Mouse (Mus musculus): ENCODE results near the gene Nqo1. TPM values are rescaled to one million over a fixed set of nuclear protein-coding genes. Genes with fewer than 3 reads are reported as not detected.

The Nqo1 gene
- polyA plus RNA-seq (2014; fragmentation: Nextera tagmentation; extraction: Ambion mirVana): 8.5 and 10.3 TPM in 2 replicates

DNA sequence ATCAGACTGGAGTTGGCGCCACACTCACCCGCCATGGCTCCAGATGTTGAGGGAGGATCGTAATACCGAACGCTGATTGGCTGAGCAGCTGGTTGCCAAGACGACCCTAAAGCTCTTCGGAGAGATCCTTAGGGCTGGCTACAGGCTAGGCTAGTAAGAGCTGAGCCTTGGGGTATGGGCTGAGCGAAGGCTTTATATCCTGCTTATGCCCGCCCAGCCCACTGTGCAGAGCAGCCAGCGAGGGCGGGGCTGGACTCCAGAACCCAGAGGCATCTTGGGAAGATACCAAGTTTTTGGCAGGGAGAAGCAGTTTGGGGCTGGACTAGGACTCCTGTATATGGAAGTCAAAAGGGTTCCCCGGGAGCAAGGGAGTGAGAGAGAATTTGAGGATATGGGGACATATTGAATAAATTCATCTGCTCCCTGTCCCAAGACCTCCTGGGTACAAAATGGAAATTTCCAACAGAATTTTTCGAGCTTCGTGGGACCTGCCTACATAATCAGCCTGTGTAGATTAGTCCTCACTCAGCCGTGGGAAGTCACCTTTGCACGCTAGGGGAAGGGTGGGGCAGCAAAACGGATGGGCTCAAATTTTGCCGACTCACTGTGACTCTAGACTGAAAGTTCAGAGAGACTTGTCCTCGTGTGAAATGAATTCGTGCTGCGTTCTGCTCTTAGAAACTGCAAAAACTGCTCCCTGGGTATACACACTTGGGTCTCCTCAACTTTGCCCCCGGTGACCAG, at the start of gene Nqo1:
Gene Nqo1, minus strand, starts transcription at position 169 of the 744 bp plus-strand sequence.
- peak within 1 kb of the TSS; percentile 36 for H3K4me2 ChIP-seq (replicated peaks; ENCODE audit: low read depth, low read length)
- H3K9ac ChIP-seq (ENCODE audit: low read depth, low read length): no peak within 1 kb of the TSS
- WGBS: 9% methylated on average over 22 of the region's 22 CpGs
- 0 out of 2 replicates have a peak, but pooled peaks cover 6% of the 10 kb centered on the region for H3K4me1 ChIP-seq (ENCODE audit: control insufficient read depth, insufficient read depth, low read length)
- no peak within 1 kb of the TSS; the same call in 1 of the 2 replicates for H3K27ac ChIP-seq (ENCODE audit: low read depth, low read length)
- no peaks in the 10 kb centered on the region for H3K27me3 ChIP-seq (ENCODE audit: control insufficient read depth, insufficient read depth, low read length)
- H3K4me3 ChIP-seq (ENCODE audit: low read length): peak within 1 kb of the TSS; percentile 22
- no peaks in the 10 kb centered on the region; the same call in 1 of the 2 replicates for H3K36me3 ChIP-seq (ENCODE audit: control insufficient read depth, insufficient read depth, low read length)
- H3K9me3 ChIP-seq (ENCODE audit: control insufficient read depth, low read length): no peaks in the 10 kb centered on the region
- peak; percentile 98 for ATAC-seq (ENCODE audit: low FRiP score, low TSS enrichment)

DNA sequence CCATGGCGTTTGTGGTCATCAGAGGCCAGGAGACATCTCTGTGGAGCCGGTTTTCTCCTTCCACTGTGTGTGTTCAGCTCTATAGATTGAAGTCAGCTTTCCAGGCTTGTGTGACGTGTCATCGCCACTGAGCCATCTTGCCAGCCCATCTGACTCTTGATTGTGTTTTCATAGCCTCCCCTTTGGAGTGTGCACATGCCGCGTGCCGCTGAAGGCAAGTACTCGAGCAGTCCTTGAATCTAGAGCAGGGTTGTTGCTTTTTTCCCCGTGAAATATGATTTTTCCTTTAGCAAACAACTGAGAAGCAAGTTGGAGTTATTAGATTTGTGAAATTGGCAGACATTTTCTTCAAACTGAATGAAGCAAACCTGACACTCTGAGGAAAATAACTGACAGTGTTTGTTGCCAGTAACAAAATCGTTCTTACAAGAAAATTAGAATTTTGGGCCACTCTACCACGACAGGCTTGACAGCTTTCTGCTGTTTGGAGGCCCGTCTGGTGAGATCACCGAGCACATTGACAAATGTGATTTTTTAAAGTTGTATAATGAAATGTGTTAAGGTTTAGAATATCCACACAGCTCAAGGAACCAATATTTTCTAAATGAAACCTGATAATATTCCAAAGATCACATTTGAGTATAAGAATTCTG, 48.5 kb upstream of the Nqo1 start:
- H3K9me3 ChIP-seq (ENCODE audit: control insufficient read depth, low read length): no peaks in the 10 kb centered on the region
- 86% methylated on average over 13 of the region's 13 CpGs for WGBS
- no peaks in the 10 kb centered on the region for H3K27me3 ChIP-seq (ENCODE audit: control insufficient read depth, insufficient read depth, low read length)
- H3K36me3 ChIP-seq (ENCODE audit: control insufficient read depth, insufficient read depth, low read length): 0 out of 2 replicates have a peak, but pooled peaks cover 3% of the 10 kb centered on the region
- H3K27ac ChIP-seq (ENCODE audit: low read depth, low read length): no peak overlapping the region
- no peak overlapping the region for H3K4me3 ChIP-seq (ENCODE audit: low read length)
- 0 out of 2 replicates have a peak, but pooled peaks cover 4% of the 10 kb centered on the region for H3K4me1 ChIP-seq (ENCODE audit: control insufficient read depth, insufficient read depth, low read length)
- no peak overlapping the region for H3K4me2 ChIP-seq (replicated peaks; ENCODE audit: low read depth, low read length)
- H3K9ac ChIP-seq (ENCODE audit: low read depth, low read length): no peak overlapping the region
- no peak for ATAC-seq (ENCODE audit: low FRiP score, low TSS enrichment)

DNA sequence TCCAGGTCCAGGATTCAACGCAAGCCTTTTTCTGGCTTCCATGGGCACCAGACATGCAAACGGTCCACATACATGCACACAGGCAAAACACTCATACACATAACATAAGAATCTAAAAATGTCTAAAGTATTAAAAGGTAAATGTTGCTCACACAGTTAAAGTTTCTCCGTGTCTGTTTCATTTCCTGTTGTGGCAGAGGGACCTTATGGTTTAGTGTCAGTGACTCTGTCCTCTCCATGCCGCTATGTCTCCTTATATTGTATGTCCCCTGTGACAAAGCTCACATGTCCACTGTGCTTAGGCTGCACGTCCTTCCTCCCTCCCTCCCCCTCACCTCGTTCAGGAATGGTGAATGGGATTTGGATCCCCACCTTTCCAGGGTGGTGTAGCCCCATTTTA, 46.6 kb upstream of the Nqo1 start:
- Histone ChIP-seq H3K4me2 (replicated peaks; ENCODE audit: low read depth, low read length) (no peak overlapping the region), H3K9me3 (ENCODE audit: control insufficient read depth, low read length) (no peaks in the 10 kb centered on the region), H3K4me1 (ENCODE audit: control insufficient read depth, insufficient read depth, low read length) (0 out of 2 replicates have a peak, but pooled peaks cover 4% of the 10 kb centered on the region), H3K4me3 (ENCODE audit: low read length) (no peak overlapping the region), H3K36me3 (ENCODE audit: control insufficient read depth, insufficient read depth, low read length) (0 out of 2 replicates have a peak, but pooled peaks cover 3% of the 10 kb centered on the region), H3K9ac (ENCODE audit: low read depth, low read length) (no peak overlapping the region), H3K27ac (ENCODE audit: low read depth, low read length) (no peak overlapping the region), H3K27me3 (ENCODE audit: control insufficient read depth, insufficient read depth, low read length) (no peaks in the 10 kb centered on the region)
- no peak for ATAC-seq (ENCODE audit: low FRiP score, low TSS enrichment)
- WGBS: 69% methylated on average over 6 of the region's 6 CpGs

DNA sequence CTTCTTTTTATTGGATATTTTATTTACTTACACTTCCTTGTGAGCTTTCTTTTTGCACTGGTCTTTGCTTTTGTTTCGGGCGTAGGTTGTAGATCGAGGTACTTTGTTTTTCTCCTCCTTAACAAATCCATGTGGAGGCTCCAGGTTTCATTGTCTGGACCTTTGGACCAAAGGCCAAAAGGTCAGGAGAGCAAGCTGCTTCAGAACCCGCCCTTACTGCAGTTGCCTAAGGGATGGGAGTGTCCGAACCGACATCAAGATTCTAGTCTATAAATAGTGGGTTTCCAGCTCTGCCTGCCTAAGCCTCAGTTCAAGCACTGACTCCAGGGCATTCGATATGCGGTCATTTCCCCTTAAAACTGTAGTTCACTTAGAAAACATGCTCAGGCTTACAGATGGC, 46.1 kb upstream of the Nqo1 start:
- Histone ChIP-seq H3K4me2 (replicated peaks; ENCODE audit: low read depth, low read length) (no peak overlapping the region), H3K36me3 (ENCODE audit: control insufficient read depth, insufficient read depth, low read length) (0 out of 2 replicates have a peak, but pooled peaks cover 3% of the 10 kb centered on the region), H3K9ac (ENCODE audit: low read depth, low read length) (no peak overlapping the region), H3K27me3 (ENCODE audit: control insufficient read depth, insufficient read depth, low read length) (no peaks in the 10 kb centered on the region), H3K4me3 (ENCODE audit: low read length) (no peak overlapping the region), H3K4me1 (ENCODE audit: control insufficient read depth, insufficient read depth, low read length) (0 out of 2 replicates have a peak, but pooled peaks cover 4% of the 10 kb centered on the region), H3K9me3 (ENCODE audit: control insufficient read depth, low read length) (no peaks in the 10 kb centered on the region), H3K27ac (ENCODE audit: low read depth, low read length) (no peak overlapping the region)
- no peak for ATAC-seq (ENCODE audit: low FRiP score, low TSS enrichment)
- WGBS: 40% methylated on average over 8 of the region's 8 CpGs

DNA sequence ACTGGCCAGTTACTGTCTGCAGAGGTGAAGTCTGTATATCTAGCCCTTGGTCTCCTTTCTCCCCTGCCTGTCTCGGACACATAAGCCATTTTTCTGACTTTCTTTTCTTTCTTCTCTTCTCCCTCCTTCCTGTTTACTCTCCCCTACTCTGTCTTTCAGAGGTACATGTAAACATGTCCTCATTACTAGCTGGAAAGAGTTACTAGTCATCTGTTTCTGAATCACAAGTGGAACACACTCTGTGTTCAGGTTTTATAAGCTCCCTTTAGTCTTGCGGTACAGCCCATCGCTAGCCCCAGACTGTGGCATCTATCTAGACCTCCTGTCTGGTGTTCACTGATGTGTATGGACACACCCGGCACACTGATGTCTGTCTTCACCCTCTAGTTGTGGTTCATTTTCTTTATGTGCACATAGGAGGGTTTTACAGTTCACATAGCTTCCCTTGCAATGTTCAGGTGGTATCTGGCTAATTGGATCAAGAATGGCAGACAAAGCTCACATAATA, 45.4 kb upstream of the Nqo1 start:
- Histone ChIP-seq H3K4me2 (replicated peaks; ENCODE audit: low read depth, low read length) (no peak overlapping the region), H3K27me3 (ENCODE audit: control insufficient read depth, insufficient read depth, low read length) (no peaks in the 10 kb centered on the region), H3K4me3 (ENCODE audit: low read length) (no peak overlapping the region), H3K27ac (ENCODE audit: low read depth, low read length) (no peak overlapping the region), H3K4me1 (ENCODE audit: control insufficient read depth, insufficient read depth, low read length) (0 out of 2 replicates have a peak, but pooled peaks cover 4% of the 10 kb centered on the region), H3K9me3 (ENCODE audit: control insufficient read depth, low read length) (no peaks in the 10 kb centered on the region), H3K36me3 (ENCODE audit: control insufficient read depth, insufficient read depth, low read length) (no peaks in the 10 kb centered on the region), H3K9ac (ENCODE audit: low read depth, low read length) (no peak overlapping the region)
- ATAC-seq (ENCODE audit: low FRiP score, low TSS enrichment): no peak
- WGBS: 77% methylated on average over 4 of the region's 4 CpGs

DNA sequence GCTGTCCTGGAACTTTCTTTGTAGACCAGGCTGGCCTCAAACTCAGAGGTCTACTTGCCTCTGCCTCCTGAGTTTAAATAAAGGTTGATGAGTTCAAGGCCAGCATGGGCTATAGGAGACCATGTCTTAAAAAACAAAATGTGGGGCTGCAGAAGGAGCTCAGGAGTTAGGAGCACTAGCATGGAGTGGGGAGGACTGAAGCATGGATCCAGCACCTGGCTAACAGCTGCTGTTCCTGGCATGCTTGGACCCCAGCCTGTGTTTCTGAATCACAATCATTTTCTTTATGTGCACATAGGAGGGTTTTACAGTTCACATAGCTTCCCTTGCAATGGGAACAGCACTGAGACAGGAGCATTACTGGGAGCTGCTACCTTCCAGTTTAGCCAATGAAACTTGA, 44.7 kb upstream of the Nqo1 start:
- Histone ChIP-seq H3K27ac (ENCODE audit: low read depth, low read length) (no peak overlapping the region), H3K4me1 (ENCODE audit: control insufficient read depth, insufficient read depth, low read length) (0 out of 2 replicates have a peak, but pooled peaks cover 4% of the 10 kb centered on the region), H3K4me3 (ENCODE audit: low read length) (no peak overlapping the region), H3K27me3 (ENCODE audit: control insufficient read depth, insufficient read depth, low read length) (no peaks in the 10 kb centered on the region), H3K9ac (ENCODE audit: low read depth, low read length) (no peak overlapping the region), H3K36me3 (ENCODE audit: control insufficient read depth, insufficient read depth, low read length) (no peaks in the 10 kb centered on the region), H3K9me3 (ENCODE audit: control insufficient read depth, low read length) (no peaks in the 10 kb centered on the region), H3K4me2 (replicated peaks; ENCODE audit: low read depth, low read length) (no peak overlapping the region)
- ATAC-seq (ENCODE audit: low FRiP score, low TSS enrichment): no peak

DNA sequence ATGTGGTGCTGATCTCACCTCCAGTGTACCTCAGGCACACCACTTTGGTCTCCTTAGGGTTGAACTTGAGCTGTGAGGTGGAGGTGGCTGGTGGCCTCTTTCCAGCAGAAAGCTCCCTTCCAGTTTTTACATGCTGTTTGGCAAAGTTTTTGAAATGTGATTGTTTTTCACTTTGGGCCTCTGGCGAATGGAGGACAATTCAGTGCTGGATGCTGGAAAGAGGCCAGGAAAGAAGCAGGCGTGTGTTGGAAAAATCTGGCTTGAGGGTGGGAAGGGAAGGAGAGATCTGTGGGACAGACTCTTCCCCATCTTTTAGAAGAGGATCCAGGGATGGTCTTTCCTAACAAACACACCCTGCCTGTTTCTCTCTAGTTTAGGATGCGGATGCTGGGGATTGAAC, 41.6 kb upstream of the Nqo1 start:
- 0 out of 2 replicates have a peak, but pooled peaks cover 4% of the 10 kb centered on the region for H3K4me1 ChIP-seq (ENCODE audit: control insufficient read depth, insufficient read depth, low read length)
- no peaks in the 10 kb centered on the region for H3K9me3 ChIP-seq (ENCODE audit: control insufficient read depth, low read length)
- no peak overlapping the region for H3K9ac ChIP-seq (ENCODE audit: low read depth, low read length)
- no peak for ATAC-seq (ENCODE audit: low FRiP score, low TSS enrichment)
- H3K36me3 ChIP-seq (ENCODE audit: control insufficient read depth, insufficient read depth, low read length): no peaks in the 10 kb centered on the region
- 78% methylated on average over 3 of the region's 3 CpGs for WGBS
- H3K27me3 ChIP-seq (ENCODE audit: control insufficient read depth, insufficient read depth, low read length): no peaks in the 10 kb centered on the region
- H3K4me2 ChIP-seq (replicated peaks; ENCODE audit: low read depth, low read length): no peak overlapping the region
- H3K4me3 ChIP-seq (ENCODE audit: low read length): no peak overlapping the region
- H3K27ac ChIP-seq (ENCODE audit: low read depth, low read length): no peak overlapping the region

DNA sequence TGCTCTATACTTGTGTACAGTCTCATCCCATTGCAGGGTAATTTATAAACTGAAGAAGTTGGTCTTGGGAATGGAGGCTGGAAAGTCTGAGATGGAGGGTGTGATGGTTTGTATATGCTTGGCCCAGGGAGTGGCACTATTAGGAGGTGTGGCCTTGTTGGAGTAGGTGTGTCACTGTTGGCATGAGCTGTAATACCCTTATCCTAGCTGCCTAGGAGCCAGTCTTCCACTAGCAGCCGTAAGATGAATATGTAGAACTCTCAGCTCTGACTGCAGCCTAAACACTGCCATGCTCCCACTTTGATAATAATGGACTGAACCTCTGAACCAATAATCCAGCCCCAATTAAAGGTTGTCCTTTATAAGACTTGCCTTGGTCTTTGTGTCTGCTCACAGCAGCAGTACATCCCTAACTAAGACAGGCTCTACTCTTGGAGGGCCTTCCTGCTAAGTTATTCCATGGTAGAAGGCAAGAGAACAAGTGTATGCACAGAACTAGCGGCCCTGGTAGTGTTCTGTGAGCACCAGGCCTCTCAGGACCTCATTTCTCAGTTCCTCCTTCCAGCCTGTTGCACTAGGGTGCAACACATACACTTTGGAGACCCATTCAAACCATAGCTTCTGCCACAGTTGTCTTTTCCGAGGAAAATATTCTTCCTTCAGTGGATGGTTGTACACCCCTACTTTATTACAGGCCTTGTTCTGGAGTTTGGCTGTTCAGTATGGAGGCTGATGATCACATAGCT, 37.0 kb upstream of the Nqo1 start:
- Histone ChIP-seq H3K4me3 (ENCODE audit: low read length) (no peak overlapping the region), H3K4me2 (replicated peaks; ENCODE audit: low read depth, low read length) (no peak overlapping the region), H3K36me3 (ENCODE audit: control insufficient read depth, insufficient read depth, low read length) (no peaks in the 10 kb centered on the region), H3K9ac (ENCODE audit: low read depth, low read length) (no peak overlapping the region), H3K27ac (ENCODE audit: low read depth, low read length) (no peak overlapping the region), H3K9me3 (ENCODE audit: control insufficient read depth, low read length) (no peaks in the 10 kb centered on the region), H3K27me3 (ENCODE audit: control insufficient read depth, insufficient read depth, low read length) (no peaks in the 10 kb centered on the region), H3K4me1 (ENCODE audit: control insufficient read depth, insufficient read depth, low read length) (peaks cover 9% of the 10 kb centered on the region; the same call in 1 of the 2 replicates)
- no peak for ATAC-seq (ENCODE audit: low FRiP score, low TSS enrichment)
- WGBS: 92% methylated on average over 3 of the region's 3 CpGs

Data from kidney, embryonic 14.5 days (tissue).